Mouse (Mus musculus) C2C12 (cell line): ENCODE measurements around the gene Zbtb7a. TPM values are rescaled to one million over a fixed set of nuclear protein-coding genes. Genes with fewer than 3 reads are reported as not detected.

Source experiments
- H3K27me3 ChIP-seq: one replicate; pipeline ENCODE4 v1.6.1; 2011; ENCODE audit not compliant: control insufficient read depth, insufficient read depth, insufficient read length
- H3K36me3 ChIP-seq: one replicate; pipeline ENCODE4 v1.6.1; 2011; ENCODE audit not compliant: control insufficient read depth, insufficient read depth
- H3K4me3 ChIP-seq: one replicate; pipeline ENCODE4 v1.5.1; 2011; ENCODE audit warnings: mild to moderate bottlenecking, control low read depth; ENCODE audit not compliant: poor library complexity, insufficient read depth, severe bottlenecking
- H3K79me2 ChIP-seq: one replicate; pipeline ENCODE4 v1.6.1; 2011; ENCODE audit not compliant: control insufficient read depth, insufficient read depth
- H3K79me3 ChIP-seq: one replicate; pipeline ENCODE4 v1.6.1; 2011; ENCODE audit warnings: low read depth, control low read depth
- H3ac ChIP-seq: one replicate; pipeline ENCODE3; 2011; ENCODE audit warnings: low read depth; ENCODE audit not compliant: control insufficient read depth, insufficient read length
- CEBPB ChIP-seq: IDR thresholded peaks from one replicate; pipeline ENCODE4 v1.6.1; 2011; ENCODE audit warnings: low read depth, mild to moderate bottlenecking, control low read depth, moderate library complexity
- CTCF ChIP-seq: IDR thresholded peaks from one replicate; pipeline ENCODE4 v1.5.1; 2011; ENCODE audit not compliant: control insufficient read depth, insufficient read depth, insufficient read length
- FOSL1 ChIP-seq: IDR thresholded peaks from one replicate; pipeline ENCODE4 v1.8.0; 2011; ENCODE audit warnings: mild to moderate bottlenecking, low read length; ENCODE audit not compliant: poor library complexity, insufficient read depth, severe bottlenecking
- MAX ChIP-seq: IDR thresholded peaks from one replicate; pipeline ENCODE4 v1.6.1; 2011; ENCODE audit warnings: mild to moderate bottlenecking, control low read depth
- MYOD1 ChIP-seq: IDR thresholded peaks from one replicate; pipeline ENCODE4 v1.6.1; 2011; ENCODE audit warnings: low read depth; ENCODE audit not compliant: control insufficient read depth, insufficient read length
- MYOG ChIP-seq: IDR thresholded peaks from one replicate; pipeline ENCODE4 v1.6.1; 2011; ENCODE audit not compliant: control insufficient read depth, insufficient read length; ENCODE audit errors: extremely low read depth
- USF1 ChIP-seq: IDR thresholded peaks from one replicate; pipeline ENCODE4 v1.6.1; 2011; ENCODE audit warnings: low read depth, mild to moderate bottlenecking, control low read depth, moderate library complexity
- polyA plus RNA-seq: library from polyadenylated mRNA; unstranded; fragments of >200 nt; fragmentation: generic; extraction: Trizol; gene quantifications from one replicate; pipeline ENCODE4 v1.2.1, GENCODE M21; 2012; ENCODE audit warnings: missing spikeins

Zbtb7a gene
- polyA plus RNA-seq, 1 experiment: 19.9 TPM

- peaks cover 54% of the 10 kb centered on the region for H3K36me3 ChIP-seq
- H3K79me3 ChIP-seq: peaks cover 16% of the 10 kb centered on the region
- no peak overlapping the region for H3K4me3 ChIP-seq
- peak overlapping the region; percentile 28 for H3ac ChIP-seq
- peaks cover 49% of the 10 kb centered on the region for H3K79me2 ChIP-seq
- H3K27me3 ChIP-seq: no peaks in the 10 kb centered on the region
- TF ChIP-seq CEBPB (no peak), CTCF (no peak), MAX (no peak), FOSL1 (no peak), MYOD1 (no peak), USF1 (no peak), MYOG (no peak)
Measured at GRCm38 (mm10) chr10:81184765-81185164, 49.7 kb downstream of the Zbtb7a start.

- Histone ChIP-seq H3ac (no peak overlapping the region), H3K27me3 (no peaks in the 10 kb centered on the region), H3K79me3 (peaks cover 2% of the 10 kb centered on the region), H3K4me3 (no peak overlapping the region), H3K36me3 (peaks cover 44% of the 10 kb centered on the region), H3K79me2 (peaks cover 27% of the 10 kb centered on the region)
- TF ChIP-seq FOSL1 (no peak), CTCF (no peak), CEBPB (no peak), USF1 (no peak), MAX (no peak)
Measured at GRCm38 (mm10) chr10:81187161-81187560, 52.1 kb downstream of the Zbtb7a start.

- no peak overlapping the region for H3ac ChIP-seq
- H3K36me3 ChIP-seq: peaks cover 41% of the 10 kb centered on the region
- TF ChIP-seq FOSL1: no peak
- TF ChIP-seq CTCF: no peak
- TF ChIP-seq USF1: no peak
- no peak overlapping the region for H3K4me3 ChIP-seq
- H3K79me2 ChIP-seq: peaks cover 16% of the 10 kb centered on the region
- H3K79me3 ChIP-seq: no peaks in the 10 kb centered on the region
- no peaks in the 10 kb centered on the region for H3K27me3 ChIP-seq
Measured at GRCm38 (mm10) chr10:81189821-81190220, 54.8 kb downstream of the Zbtb7a start.

GRCm38 (mm10) chr10:81190236-81190911, 55.4 kb downstream of the Zbtb7a start:
- Histone ChIP-seq H3K36me3 (peaks cover 36% of the 10 kb centered on the region), H3K79me3 (no peaks in the 10 kb centered on the region), H3K79me2 (peaks cover 11% of the 10 kb centered on the region), H3K27me3 (no peaks in the 10 kb centered on the region), H3K4me3 (no peak overlapping the region), H3ac (no peak overlapping the region)
- TF ChIP-seq CTCF (peak; percentile 60), FOSL1 (no peak), USF1 (no peak), CEBPB (no peak)

- no peaks in the 10 kb centered on the region for H3K79me3 ChIP-seq
- TF ChIP-seq MYOG: no peak
- no peak for TF ChIP-seq MAX
- no peak for TF ChIP-seq CEBPB
- TF ChIP-seq MYOD1: no peak
- TF ChIP-seq USF1: no peak
- TF ChIP-seq CTCF: no peak
- TF ChIP-seq FOSL1: no peak
- peaks cover 32% of the 10 kb centered on the region for H3K36me3 ChIP-seq
Measured at GRCm38 (mm10) chr10:81190912-81191321, 55.9 kb downstream of the Zbtb7a start.

GRCm38 (mm10) chr10:81191342-81191982, 56.4 kb downstream of the Zbtb7a start:
- H3K79me3 ChIP-seq: no peaks in the 10 kb centered on the region
- H3ac ChIP-seq: no peak overlapping the region
- H3K27me3 ChIP-seq: no peaks in the 10 kb centered on the region
- peaks cover 7% of the 10 kb centered on the region for H3K79me2 ChIP-seq
- no peak overlapping the region for H3K4me3 ChIP-seq
- H3K36me3 ChIP-seq: peaks cover 29% of the 10 kb centered on the region
- TF ChIP-seq MAX (no peak), FOSL1 (no peak), MYOG (no peak)

More at GRCm38 (mm10) chr10:81190912-81191321, 55.9 kb downstream of the Zbtb7a start:
- Histone ChIP-seq H3K27me3 (no peaks in the 10 kb centered on the region), H3ac (no peak overlapping the region), H3K79me2 (peaks cover 7% of the 10 kb centered on the region), H3K4me3 (no peak overlapping the region)
